Mouse (Mus musculus) liver, embryonic 16.5 days (tissue): ENCODE measurements at regions not wholly inside any gene's neighbourhood (a gene's known extent, or its start where the extent isn't known, plus 50 kb on each side); places are given as distances from the start of the nearest gene placed in this dataset.

Source experiments
- ATAC-seq: fragments of 200-750 bp; cut with Nextera tagmentation; 2 replicates; pipeline ENCODE4 v1.8.0; 2017; ENCODE audit warnings: low read depth, mild to moderate bottlenecking, moderate number of reproducible peaks, moderate library complexity
- H3K27ac ChIP-seq: fragments of 300-500 bp; sonication (generic); 2 replicates; pipeline ENCODE4 v1.5.1; 2014; ENCODE audit warnings: mild to moderate bottlenecking, low read length
- H3K27me3 ChIP-seq: fragments of 300-500 bp; sonication (generic); 2 replicates; pipeline ENCODE4 v1.6.1; 2014; ENCODE audit warnings: low read depth, low read length, mixed read lengths; ENCODE audit not compliant: control insufficient read depth, insufficient read depth
- H3K36me3 ChIP-seq: fragments of 300-500 bp; sonication (generic); 2 replicates; pipeline ENCODE4 v1.6.1; 2014; ENCODE audit warnings: mild to moderate bottlenecking; ENCODE audit not compliant: control insufficient read depth, insufficient read depth
- H3K4me1 ChIP-seq: fragments of 300-500 bp; sonication (generic); 2 replicates; pipeline ENCODE4 v1.6.1; 2014; ENCODE audit warnings: low read depth, low read length, mixed read lengths; ENCODE audit not compliant: control insufficient read depth
- H3K4me2 ChIP-seq: fragments of 300-500 bp; sonication (generic); 2 replicates; pipeline ENCODE4 v1.6.1; 2014; ENCODE audit warnings: low read depth, low read length, mixed read lengths
- H3K4me3 ChIP-seq: fragments of 300-500 bp; sonication (generic); 2 replicates; pipeline ENCODE4 v1.5.1; 2014; ENCODE audit warnings: low read depth, mild to moderate bottlenecking, low read length
- H3K9ac ChIP-seq: fragments of 300-500 bp; sonication (generic); 2 replicates; pipeline ENCODE4 v1.6.1; 2014; ENCODE audit warnings: low read depth, low read length
- H3K9me3 ChIP-seq: fragments of 300-500 bp; sonication (generic); replicated peaks from 2 replicates; pipeline ENCODE4 v1.6.1; 2016; ENCODE audit warnings: low read length; ENCODE audit not compliant: control insufficient read depth
- WGBS: fragments of 180-500 bp; shearing (Covaris S2); extraction: QIAGEN DNeasy Blood & Tissue Kit; methylation state at CpG from one replicate; pipeline ENCODE4 v1.1.7; 2014; ENCODE audit not compliant: insufficient replicate concordance; 5-methylcytosine and 5-hydroxymethylcytosine counted together

DNA sequence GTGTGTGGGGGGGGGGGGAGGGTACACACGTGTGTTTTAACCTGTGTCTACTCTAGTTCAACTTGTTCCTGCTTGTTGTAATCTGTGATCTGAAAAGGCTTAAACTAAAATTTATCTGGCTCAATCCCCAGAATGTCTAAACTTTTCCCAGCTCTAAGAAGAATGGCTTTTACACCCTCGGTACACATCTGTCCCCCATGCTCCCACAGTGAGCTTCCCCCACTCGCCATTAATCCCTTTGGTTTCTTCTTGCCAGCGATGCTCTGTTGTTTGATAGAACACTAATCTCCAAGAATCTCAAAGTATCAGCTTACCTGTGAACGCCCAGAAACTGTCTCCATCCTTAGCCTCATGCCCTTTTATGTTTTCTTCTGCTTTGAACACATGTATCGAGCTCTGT, 260.6 kb downstream of the Epha4 start:
- H3K27me3 ChIP-seq, result no peaks in the 10 kb centered on the region
- H3K4me2 ChIP-seq, result no peak overlapping the region
- no peaks in the 10 kb centered on the region for H3K4me1 ChIP-seq
- H3K27ac ChIP-seq, result no peak overlapping the region
- no peak overlapping the region for H3K9ac ChIP-seq
- no peak for ATAC-seq
- no peak overlapping the region for H3K4me3 ChIP-seq
- no peaks in the 10 kb centered on the region for H3K36me3 ChIP-seq
- no peaks in the 10 kb centered on the region for H3K9me3 ChIP-seq
- WGBS, result 60% methylated on average over 6 of the region's 6 CpGs

GRCm38 (mm10) chr1:77256115-77256842, 258.6 kb downstream of the Epha4 start:
- no peak overlapping the region for H3K4me3 ChIP-seq
- no peak overlapping the region for H3K27ac ChIP-seq
- no peak for ATAC-seq
- no peaks in the 10 kb centered on the region for H3K9me3 ChIP-seq
- WGBS, result 63% methylated on average over 14 of the region's 14 CpGs
- no peaks in the 10 kb centered on the region for H3K36me3 ChIP-seq
- H3K27me3 ChIP-seq, result no peaks in the 10 kb centered on the region
- no peaks in the 10 kb centered on the region for H3K4me1 ChIP-seq
- no peak overlapping the region for H3K4me2 ChIP-seq
- no peak overlapping the region for H3K9ac ChIP-seq

DNA sequence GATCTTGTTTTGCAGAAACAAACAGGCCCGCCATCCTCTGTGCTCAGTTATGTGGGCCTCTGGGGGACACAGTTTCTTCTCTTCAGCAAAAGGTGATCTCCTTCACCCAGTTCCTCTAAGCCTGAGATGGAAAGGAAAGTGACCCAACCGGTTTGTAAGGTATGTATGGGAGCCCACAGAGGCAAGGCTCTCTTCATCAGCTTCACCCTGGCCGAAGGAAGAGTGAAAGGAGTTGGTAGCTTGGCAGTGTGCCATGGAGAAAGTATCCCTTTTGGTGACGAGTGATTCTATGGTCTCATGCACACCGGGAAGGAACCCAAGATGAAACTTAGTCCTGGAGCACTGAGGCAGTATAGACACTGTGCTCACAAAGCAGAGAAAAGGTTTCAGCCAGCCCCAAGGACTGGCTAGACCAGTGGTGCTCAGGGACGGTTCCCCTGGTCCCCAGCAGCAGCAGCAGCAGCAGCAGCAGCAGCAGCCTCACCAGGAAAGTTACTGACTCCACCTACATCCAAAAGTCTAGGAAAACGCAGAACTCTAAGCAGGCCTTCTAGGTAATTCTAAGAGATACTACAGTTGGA, 256.1 kb downstream of the Epha4 start:
- Histone ChIP-seq H3K9ac (no peak overlapping the region), H3K36me3 (no peaks in the 10 kb centered on the region)
- no peak for ATAC-seq

DNA sequence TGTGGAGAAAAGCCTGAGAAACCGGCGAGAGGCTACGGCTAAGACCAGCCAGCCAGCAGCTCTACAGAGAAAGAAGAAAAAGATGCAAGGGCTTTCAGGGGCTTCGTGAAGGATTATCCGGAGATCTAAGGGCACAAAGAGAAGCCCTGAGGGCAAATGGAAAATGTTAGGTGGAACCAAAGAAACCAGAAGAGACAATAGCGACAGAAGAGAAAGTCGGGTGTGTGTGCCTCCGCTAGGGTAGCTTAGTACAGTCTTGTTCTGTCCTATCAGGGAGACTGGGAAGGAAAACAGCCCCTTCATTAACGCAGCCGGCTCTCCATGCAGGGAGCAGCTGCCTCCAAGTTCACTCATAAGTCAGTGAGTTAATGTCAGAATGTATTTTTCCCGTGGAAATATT, 255.1 kb downstream of the Epha4 start:
- H3K9me3 ChIP-seq, result no peaks in the 10 kb centered on the region

More for the DNA sequence above, 256.1 kb downstream of the Epha4 start:
- 48% methylated on average over 7 of the region's 7 CpGs for WGBS
- no peaks in the 10 kb centered on the region for H3K27me3 ChIP-seq
- H3K4me3 ChIP-seq, result no peak overlapping the region
- no peaks in the 10 kb centered on the region for H3K4me1 ChIP-seq
- no peak overlapping the region for H3K27ac ChIP-seq
- H3K4me2 ChIP-seq, result no peak overlapping the region
- no peaks in the 10 kb centered on the region for H3K9me3 ChIP-seq

DNA sequence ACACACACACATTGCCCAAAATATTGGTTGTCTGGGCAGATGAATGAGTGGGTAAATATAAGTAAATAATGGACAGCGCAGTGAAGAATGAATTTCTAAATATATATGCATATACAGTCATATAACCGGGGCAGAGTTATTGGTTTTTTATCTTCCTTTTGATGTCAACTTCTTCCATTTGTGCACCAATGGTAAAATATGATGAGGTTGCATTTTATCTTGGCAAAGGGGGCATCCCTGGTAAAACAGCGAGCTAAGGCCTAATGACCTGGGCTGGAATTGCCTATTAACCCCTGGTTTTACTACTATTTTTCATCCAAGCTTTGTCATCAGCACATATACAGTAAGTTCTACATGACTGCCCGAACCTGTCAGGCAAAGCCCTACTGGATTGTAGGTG, 253.2 kb downstream of the Epha4 start:
- H3K36me3 ChIP-seq, result no peaks in the 10 kb centered on the region
- no peaks in the 10 kb centered on the region for H3K9me3 ChIP-seq
- no peak overlapping the region for H3K4me2 ChIP-seq
- no peak overlapping the region for H3K9ac ChIP-seq
- no peak for ATAC-seq
- no peaks in the 10 kb centered on the region for H3K27me3 ChIP-seq
- 74% methylated on average over 4 of the region's 4 CpGs for WGBS
- H3K27ac ChIP-seq, result no peak overlapping the region
- no peak overlapping the region for H3K4me3 ChIP-seq
- no peaks in the 10 kb centered on the region for H3K4me1 ChIP-seq

More for the DNA sequence above, 255.1 kb downstream of the Epha4 start:
- H3K27me3 ChIP-seq, result no peaks in the 10 kb centered on the region
- WGBS, result 69% methylated on average over 11 of the region's 11 CpGs
- no peak overlapping the region for H3K4me2 ChIP-seq
- H3K36me3 ChIP-seq, result no peaks in the 10 kb centered on the region
- no peak overlapping the region for H3K4me3 ChIP-seq
- no peak overlapping the region for H3K9ac ChIP-seq
- H3K27ac ChIP-seq, result no peak overlapping the region
- ATAC-seq, result no peak
- no peaks in the 10 kb centered on the region for H3K4me1 ChIP-seq

GRCm38 (mm10) chr1:77265677-77266076, 249.2 kb downstream of the Epha4 start:
- Histone ChIP-seq H3K9me3 (no peaks in the 10 kb centered on the region), H3K27me3 (no peaks in the 10 kb centered on the region), H3K4me1 (no peaks in the 10 kb centered on the region), H3K4me3 (no peak overlapping the region), H3K27ac (no peak overlapping the region), H3K36me3 (no peaks in the 10 kb centered on the region), H3K9ac (no peak overlapping the region), H3K4me2 (no peak overlapping the region)
- 67% methylated on average over 8 of the region's 8 CpGs for WGBS
- no peak for ATAC-seq

DNA sequence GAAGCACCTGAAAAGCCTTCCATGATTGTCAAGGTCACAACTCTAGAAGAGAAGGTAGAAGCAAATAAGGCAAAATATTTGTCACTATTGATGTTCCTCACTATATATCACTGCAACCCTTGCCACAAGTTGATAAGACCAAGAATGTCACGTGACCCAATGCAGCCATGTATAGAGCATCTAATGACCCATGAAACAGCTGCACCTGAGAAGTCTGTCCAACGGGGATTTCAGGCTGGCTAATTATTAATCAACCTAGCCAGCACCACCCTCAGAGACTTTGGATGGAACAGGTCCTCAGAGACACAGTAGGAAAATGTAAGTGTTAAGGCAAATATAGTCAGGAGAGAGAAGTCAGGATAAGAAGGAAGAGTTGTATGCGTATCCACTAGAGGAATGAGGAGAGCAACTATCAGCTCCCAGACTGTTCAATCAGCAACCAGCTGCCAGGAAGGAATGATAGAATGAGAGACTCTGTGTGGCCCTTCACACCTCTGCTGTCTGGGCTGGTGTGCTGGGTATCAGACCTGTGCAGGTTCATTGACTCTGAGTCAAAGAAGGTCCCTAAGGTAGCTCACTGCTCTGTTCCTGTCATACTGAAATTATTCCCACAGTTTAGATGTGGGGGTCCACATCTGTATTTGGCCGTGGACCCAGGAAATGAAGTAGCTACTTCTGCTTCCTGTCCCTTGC, 247.4 kb downstream of the Epha4 start:
- peak; percentile 21; the same call in 1 of the 2 replicates for ATAC-seq
- Histone ChIP-seq H3K36me3 (no peaks in the 10 kb centered on the region), H3K9ac (no peak overlapping the region), H3K4me1 (no peaks in the 10 kb centered on the region), H3K9me3 (no peaks in the 10 kb centered on the region), H3K27me3 (no peaks in the 10 kb centered on the region), H3K4me2 (no peak overlapping the region), H3K4me3 (no peak overlapping the region), H3K27ac (no peak overlapping the region)
- 55% methylated on average over 4 of the region's 4 CpGs for WGBS

GRCm38 (mm10) chr1:77275297-77275696, 239.6 kb downstream of the Epha4 start:
- Histone ChIP-seq H3K27ac (no peak overlapping the region), H3K4me2 (no peak overlapping the region), H3K36me3 (no peaks in the 10 kb centered on the region), H3K4me1 (no peaks in the 10 kb centered on the region), H3K27me3 (no peaks in the 10 kb centered on the region), H3K4me3 (no peak overlapping the region), H3K9me3 (no peaks in the 10 kb centered on the region), H3K9ac (no peak overlapping the region)
- no peak for ATAC-seq
- WGBS, result 73% methylated on average over 9 of the region's 9 CpGs

DNA sequence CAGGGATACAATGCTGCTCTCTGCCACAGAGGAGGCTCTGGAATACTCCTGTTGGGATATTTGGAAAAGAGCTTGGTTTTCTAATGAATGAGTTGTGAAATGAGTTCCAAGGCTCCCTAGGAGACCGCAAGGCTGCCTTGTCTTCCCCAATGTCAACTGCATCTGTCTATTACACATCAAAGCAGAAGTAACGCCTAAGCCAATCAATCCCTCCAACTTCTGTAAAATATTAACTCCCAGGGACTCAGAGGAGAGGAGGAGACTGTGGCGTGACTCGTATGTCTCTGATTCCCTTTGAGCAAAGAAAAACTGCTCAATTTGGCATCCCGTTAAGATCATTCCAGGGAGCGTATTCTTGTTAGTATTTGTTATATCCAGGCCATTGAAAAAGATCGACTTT, 235.3 kb downstream of the Epha4 start:
- 54% methylated on average over 7 of the region's 7 CpGs for WGBS
- Histone ChIP-seq H3K36me3 (no peaks in the 10 kb centered on the region), H3K4me2 (no peak overlapping the region), H3K9me3 (no peaks in the 10 kb centered on the region), H3K4me3 (no peak overlapping the region), H3K27me3 (no peaks in the 10 kb centered on the region), H3K27ac (no peak overlapping the region), H3K4me1 (peaks cover 25% of the 10 kb centered on the region), H3K9ac (no peak overlapping the region)
- ATAC-seq, result no peak
